Mouse (Mus musculus) forebrain, postnatal 0 days (tissue): ENCODE measurements around the gene Cnp. TPM values are rescaled to one million over a fixed set of nuclear protein-coding genes. Genes with fewer than 3 reads are reported as not detected.

ENCODE experiments used
- ATAC-seq: fragments of 200-750 bp; cut with Nextera tagmentation; 2 replicates; pipeline ENCODE4 v1.8.0; 2017; ENCODE audit warnings: mild to moderate bottlenecking, moderate library complexity
- DNase-seq: peaks from one replicate; pipeline ENCODE4 v3.0.0-alpha.2; 2015
- H3K27ac ChIP-seq: fragments of 300-500 bp; sonication (generic); 2 replicates; pipeline ENCODE4 v1.5.1; 2014; ENCODE audit warnings: low read depth, mild to moderate bottlenecking, antibody characterized with exemption, low read length, moderate library complexity, mixed read lengths
- H3K27me3 ChIP-seq: fragments of 300-500 bp; sonication (generic); 2 replicates; pipeline ENCODE4 v1.6.1; 2014; ENCODE audit warnings: mild to moderate bottlenecking, low read length, mixed read lengths; ENCODE audit not compliant: insufficient read depth
- H3K36me3 ChIP-seq: fragments of 300-500 bp; sonication (generic); 2 replicates; pipeline ENCODE4 v1.6.1; 2014; ENCODE audit warnings: mild to moderate bottlenecking, moderate library complexity; ENCODE audit not compliant: insufficient read depth
- H3K4me1 ChIP-seq: fragments of 300-500 bp; sonication (generic); 2 replicates; pipeline ENCODE4 v1.6.1; 2014; ENCODE audit warnings: antibody characterized with exemption; ENCODE audit not compliant: insufficient read depth
- H3K4me2 ChIP-seq: fragments of 300-500 bp; sonication (generic); 2 replicates; pipeline ENCODE4 v1.6.1; 2014; ENCODE audit warnings: low read depth, mild to moderate bottlenecking, moderate library complexity
- H3K4me3 ChIP-seq: fragments of 300-500 bp; sonication (generic); 2 replicates; pipeline ENCODE4 v1.5.1; 2014; ENCODE audit warnings: low read depth, low read length, mixed read lengths
- H3K9ac ChIP-seq: fragments of 300-500 bp; sonication (generic); 2 replicates; pipeline ENCODE4 v1.6.1; 2014; ENCODE audit warnings: mild to moderate bottlenecking
- H3K9me3 ChIP-seq: fragments of 300-500 bp; sonication (generic); 2 replicates; pipeline ENCODE4 v1.6.1; 2016; ENCODE audit warnings: low read length
- CTCF ChIP-seq: sonication (generic); IDR thresholded peaks from 2 replicates; pipeline ENCODE4 v1.5.1; 2016; ENCODE audit warnings: antibody characterized with exemption, control low read depth, low read depth
- WGBS: fragments of 180-500 bp; shearing (Covaris S2); extraction: QIAGEN DNeasy Blood & Tissue Kit; methylation state at CpG from one replicate; pipeline ENCODE4 v1.1.7; 2014; 5-methylcytosine and 5-hydroxymethylcytosine counted together
- polyA plus RNA-seq: library from polyadenylated mRNA; unstranded; fragments of >200 nt; fragmentation: Nextera tagmentation; extraction: Ambion mirVana; gene quantifications from 2 replicates; pipeline ENCODE4 v1.2.1, GENCODE M21; 2015
- total RNA-seq: library from RNA; depleted of rRNA; stranded (reverse); fragments of >200 nt; gene quantifications from 2 replicates; pipeline ENCODE4 v1.2.3, GENCODE M21; 2014

Gene Cnp
- total and polyA plus RNA-seq, 2 experiments from 2014 or later = 41.5 to 56.2 TPM

- no peak for DNase-seq
- no peak for TF ChIP-seq CTCF
- peaks cover 43% of the 10 kb centered on the region for H3K36me3 ChIP-seq
- no peak overlapping the region for H3K4me3 ChIP-seq
- H3K4me2 ChIP-seq = no peak overlapping the region
- 94% methylated on average over 3 of the region's 3 CpGs for WGBS
- no peak overlapping the region for H3K9ac ChIP-seq
- ATAC-seq = no peak
- peaks cover 5% of the 10 kb centered on the region; the same call in 1 of the 2 replicates for H3K4me1 ChIP-seq
- no peak overlapping the region for H3K27ac ChIP-seq
- no peaks in the 10 kb centered on the region for H3K27me3 ChIP-seq
- H3K9me3 ChIP-seq = no peaks in the 10 kb centered on the region
Observed at GRCm38 (mm10) chr11:100601372-100601771, 26.7 kb downstream of the Cnp start.

- ATAC-seq (no peak), DNase-seq (no peak)
- no peak overlapping the region for H3K27ac ChIP-seq
- peaks cover 25% of the 10 kb centered on the region for H3K36me3 ChIP-seq
- 92% methylated on average over 9 of the region's 9 CpGs for WGBS
- H3K9ac ChIP-seq = no peak overlapping the region
- TF ChIP-seq CTCF = no peak
- no peaks in the 10 kb centered on the region for H3K27me3 ChIP-seq
- no peaks in the 10 kb centered on the region for H3K9me3 ChIP-seq
- H3K4me1 ChIP-seq = peaks cover 5% of the 10 kb centered on the region; the same call in 1 of the 2 replicates
- no peak overlapping the region for H3K4me2 ChIP-seq
- H3K4me3 ChIP-seq = no peak overlapping the region
Observed at GRCm38 (mm10) chr11:100603155-100603554, 28.5 kb downstream of the Cnp start.

GRCm38 (mm10) chr11:100603813-100604212 is 29.1 kb downstream of the Cnp start:
- peaks cover 5% of the 10 kb centered on the region; the same call in 1 of the 2 replicates for H3K4me1 ChIP-seq
- H3K9ac ChIP-seq = no peak overlapping the region
- H3K4me2 ChIP-seq = no peak overlapping the region
- DNase-seq (no peak), ATAC-seq (no peak)
- H3K36me3 ChIP-seq = peaks cover 18% of the 10 kb centered on the region
- no peaks in the 10 kb centered on the region for H3K9me3 ChIP-seq
- no peak for TF ChIP-seq CTCF
- no peak overlapping the region for H3K4me3 ChIP-seq
- H3K27ac ChIP-seq = no peak overlapping the region
- H3K27me3 ChIP-seq = no peaks in the 10 kb centered on the region
- WGBS = 69% methylated on average over 8 of the region's 8 CpGs

GRCm38 (mm10) chr11:100604321-100605005 is 29.8 kb downstream of the Cnp start:
- ATAC-seq (peak; percentile 45; the same call in 1 of the 2 replicates), DNase-seq (peak; percentile 56)
- Histone ChIP-seq H3K27ac (peak overlapping the region; percentile 40), H3K9ac (no peak overlapping the region), H3K4me2 (no peak overlapping the region), H3K27me3 (no peaks in the 10 kb centered on the region), H3K36me3 (peaks cover 12% of the 10 kb centered on the region), H3K9me3 (no peaks in the 10 kb centered on the region), H3K4me3 (no peak overlapping the region), H3K4me1 (peaks cover 5% of the 10 kb centered on the region; the same call in 1 of the 2 replicates)
- no peak for TF ChIP-seq CTCF
- 68% methylated on average over 4 of the region's 4 CpGs for WGBS

- Histone ChIP-seq H3K4me1 (peaks cover 5% of the 10 kb centered on the region; the same call in 1 of the 2 replicates), H3K36me3 (peaks cover 7% of the 10 kb centered on the region), H3K27ac (no peak overlapping the region), H3K27me3 (no peaks in the 10 kb centered on the region), H3K4me3 (no peak overlapping the region), H3K9me3 (no peaks in the 10 kb centered on the region), H3K4me2 (no peak overlapping the region), H3K9ac (no peak overlapping the region)
- ATAC-seq = no peak
- 74% methylated on average over 10 of the region's 10 CpGs for WGBS
- peak; percentile 11; the same call in 1 of the 2 replicates for TF ChIP-seq CTCF
- no peak for DNase-seq
Observed at GRCm38 (mm10) chr11:100605451-100605850, 30.7 kb downstream of the Cnp start.

- DNase-seq (no peak), ATAC-seq (no peak)
- Histone ChIP-seq H3K4me2 (no peak overlapping the region), H3K27me3 (no peaks in the 10 kb centered on the region), H3K4me1 (peaks cover 5% of the 10 kb centered on the region; the same call in 1 of the 2 replicates), H3K9me3 (no peaks in the 10 kb centered on the region), H3K4me3 (no peak overlapping the region), H3K9ac (no peak overlapping the region), H3K36me3 (no peaks in the 10 kb centered on the region), H3K27ac (no peak overlapping the region)
- no peak for TF ChIP-seq CTCF
- WGBS = 92% methylated on average over 6 of the region's 6 CpGs
Observed at GRCm38 (mm10) chr11:100607121-100607520, 32.4 kb downstream of the Cnp start.

GRCm38 (mm10) chr11:100608796-100609195 is 34.1 kb downstream of the Cnp start:
- Histone ChIP-seq H3K9ac (no peak overlapping the region), H3K27ac (no peak overlapping the region), H3K4me1 (peaks cover 5% of the 10 kb centered on the region; the same call in 1 of the 2 replicates), H3K4me2 (no peak overlapping the region), H3K9me3 (no peaks in the 10 kb centered on the region), H3K27me3 (no peaks in the 10 kb centered on the region), H3K36me3 (no peaks in the 10 kb centered on the region), H3K4me3 (no peak overlapping the region)
- 73% methylated on average over 4 of the region's 4 CpGs for WGBS
- ATAC-seq (no peak), DNase-seq (no peak)
- no peak for TF ChIP-seq CTCF
